Mouse (Mus musculus) intestine, postnatal 0 days (tissue): ENCODE data around the gene Fuca1. TPM values are rescaled to one million over a fixed set of nuclear protein-coding genes. Genes with fewer than 3 reads are reported as not detected.

ENCODE experiments used
- ATAC-seq: fragments of 200-750 bp; cut with Nextera tagmentation; 2 replicates; pipeline ENCODE4 v1.8.0; 2017; ENCODE audit warnings: mild to moderate bottlenecking, moderate TSS enrichment, moderate library complexity
- H3K27ac ChIP-seq: fragments of 300-500 bp; sonication (generic); 2 replicates; pipeline ENCODE4 v1.5.1; 2014; ENCODE audit warnings: mild to moderate bottlenecking, low read depth, low read length, moderate library complexity
- H3K27me3 ChIP-seq: fragments of 300-500 bp; sonication (generic); replicated peaks from 2 replicates; pipeline ENCODE4 v1.6.1; 2014; ENCODE audit warnings: low read length, mixed read lengths; ENCODE audit not compliant: control insufficient read depth, insufficient read depth
- H3K36me3 ChIP-seq: fragments of 300-500 bp; sonication (generic); 2 replicates; pipeline ENCODE4 v1.6.1; 2014; ENCODE audit warnings: mild to moderate bottlenecking, moderate library complexity; ENCODE audit not compliant: control insufficient read depth, insufficient read depth
- H3K4me1 ChIP-seq: fragments of 300-500 bp; sonication (generic); replicated peaks from 2 replicates; pipeline ENCODE4 v1.6.1; 2014; ENCODE audit warnings: antibody characterized with exemption, low read length, mixed read lengths; ENCODE audit not compliant: control insufficient read depth, insufficient read depth
- H3K4me2 ChIP-seq: fragments of 300-500 bp; sonication (generic); replicated peaks from 2 replicates; pipeline ENCODE4 v1.6.1; 2014; ENCODE audit warnings: low read depth, mild to moderate bottlenecking, moderate library complexity
- H3K4me3 ChIP-seq: fragments of 300-500 bp; sonication (generic); 2 replicates; pipeline ENCODE4 v1.5.1; 2014; ENCODE audit warnings: low read depth, low read length
- H3K9ac ChIP-seq: fragments of 300-500 bp; sonication (generic); 2 replicates; pipeline ENCODE4 v1.6.1; 2014; ENCODE audit warnings: mild to moderate bottlenecking, low read depth, low read length
- H3K9me3 ChIP-seq: fragments of 300-500 bp; sonication (generic); 2 replicates; pipeline ENCODE4 v1.6.1; 2016; ENCODE audit warnings: mixed run types; ENCODE audit not compliant: control insufficient read depth
- CTCF ChIP-seq: sonication (generic); IDR thresholded peaks from 2 replicates; pipeline ENCODE4 v1.5.1; 2016; ENCODE audit warnings: low read depth, mild to moderate bottlenecking, control low read depth, antibody characterized with exemption, moderate library complexity
- WGBS: fragments of 180-500 bp; shearing (Covaris S2); extraction: QIAGEN DNeasy Blood & Tissue Kit; methylation state at CpG from one replicate; pipeline ENCODE4 v1.1.7; 2014; 5-methylcytosine and 5-hydroxymethylcytosine counted together
- polyA plus RNA-seq: library from polyadenylated mRNA; unstranded; fragments of >200 nt; fragmentation: Nextera tagmentation; extraction: Ambion mirVana; gene quantifications from 2 replicates; pipeline ENCODE4 v1.2.1, GENCODE M21; 2015

Fuca1 gene
- polyA plus RNA-seq, 1 experiment from 2014 or later, result 717 TPM

DNA sequence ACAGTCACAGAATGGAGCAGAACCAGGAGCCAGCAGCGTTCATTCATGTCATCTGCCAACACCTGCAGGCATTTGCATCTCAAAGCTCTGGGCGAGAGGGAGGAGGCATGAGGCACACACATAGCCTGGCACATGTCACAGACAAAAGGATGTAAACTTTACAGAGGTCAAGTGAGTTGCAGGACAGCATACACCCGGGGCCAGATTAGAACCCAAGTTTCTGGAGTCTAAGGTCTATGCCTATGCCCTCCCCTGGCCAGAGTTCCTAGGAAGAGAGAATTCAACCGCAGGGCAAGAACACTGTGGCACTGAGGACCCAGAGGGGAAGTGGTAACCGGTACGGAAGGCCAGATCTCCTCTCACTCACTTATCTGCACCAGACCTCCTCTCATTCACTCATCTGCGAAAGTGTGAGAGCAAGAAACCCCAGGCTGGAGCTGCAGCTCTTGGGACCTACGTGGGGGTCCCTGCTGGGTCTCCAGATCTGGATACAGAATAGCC, 25.4 kb upstream of the Fuca1 start, which contains the start of gene Cnr2:
Gene Cnr2 (plus strand): TSS at position 324 of the 501 bp plus-strand sequence.
- ATAC-seq, result no peak
- WGBS, result 62% methylated on average over 8 of the region's 8 CpGs
- no peak for TF ChIP-seq CTCF
- no peak within 1 kb of the TSS for H3K9ac ChIP-seq
- no peak within 1 kb of the TSS for H3K27ac ChIP-seq
- no peaks in the 10 kb centered on the region for H3K9me3 ChIP-seq
- no peaks in the 10 kb centered on the region for H3K36me3 ChIP-seq
- H3K4me1 ChIP-seq, result no peaks in the 10 kb centered on the region
- no peak within 1 kb of the TSS for H3K4me3 ChIP-seq
- H3K27me3 ChIP-seq, result no peaks in the 10 kb centered on the region
- no peak within 1 kb of the TSS for H3K4me2 ChIP-seq

DNA sequence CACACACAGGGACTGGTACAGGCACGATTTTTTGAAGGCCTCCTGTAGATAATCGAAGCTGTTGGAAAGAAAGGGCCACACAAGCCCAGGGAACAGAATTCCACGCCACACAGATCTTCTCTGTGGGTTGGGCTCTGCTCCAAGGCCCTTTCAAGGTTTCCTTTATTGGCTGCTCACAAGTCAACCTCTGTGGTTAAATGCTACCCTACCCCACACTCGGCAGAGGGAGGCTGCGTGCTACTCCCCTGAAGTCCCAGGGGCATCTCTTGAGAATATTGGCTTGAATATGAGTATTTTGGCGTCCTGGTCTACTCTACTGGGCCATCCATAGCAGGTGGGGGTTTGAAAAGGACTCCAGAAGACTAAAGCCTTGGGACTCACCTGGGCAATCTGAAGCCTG, 24.4 kb upstream of the Fuca1 start:
- Histone ChIP-seq H3K4me3 (no peak overlapping the region), H3K9me3 (no peaks in the 10 kb centered on the region), H3K4me1 (no peaks in the 10 kb centered on the region), H3K27ac (no peak overlapping the region), H3K4me2 (no peak overlapping the region), H3K27me3 (no peaks in the 10 kb centered on the region), H3K36me3 (no peaks in the 10 kb centered on the region), H3K9ac (no peak overlapping the region)
- 74% methylated on average over 6 of the region's 6 CpGs for WGBS
- no peak for ATAC-seq
- TF ChIP-seq CTCF, result no peak

- Histone ChIP-seq H3K27me3 (no peaks in the 10 kb centered on the region), H3K9me3 (no peaks in the 10 kb centered on the region), H3K4me2 (0 out of 2 replicates have a peak overlapping the region, but pooled peaks have one; percentile 13), H3K27ac (peak overlapping the region; percentile 73), H3K4me1 (no peaks in the 10 kb centered on the region), H3K36me3 (no peaks in the 10 kb centered on the region), H3K9ac (no peak overlapping the region), H3K4me3 (no peak overlapping the region)
- TF ChIP-seq CTCF, result no peak
- ATAC-seq, result peak; percentile 91
- WGBS, result 34% methylated on average over 9 of the region's 9 CpGs
Observed at GRCm38 (mm10) chr4:135898380-135899049, 22.0 kb upstream of the Fuca1 start.

DNA sequence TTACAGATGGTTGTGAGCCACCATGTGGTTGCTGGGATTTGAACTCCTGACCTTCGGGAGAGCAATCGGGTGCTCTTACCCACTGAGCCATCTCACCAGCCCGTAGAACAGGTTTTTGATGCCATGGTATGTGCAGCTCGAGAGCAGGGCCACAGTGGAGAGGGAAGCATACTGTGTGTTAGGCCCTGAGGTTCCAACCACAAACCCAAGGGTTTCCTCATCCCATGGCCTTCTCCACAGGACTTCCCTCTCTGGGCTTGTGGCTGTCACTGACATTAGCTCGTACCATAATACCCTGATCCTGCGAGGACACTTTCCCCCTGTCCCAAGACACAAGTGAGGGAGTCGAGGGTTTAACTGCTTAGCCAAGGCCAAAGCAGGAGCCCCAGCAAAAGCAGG, 21.5 kb upstream of the Fuca1 start:
- Histone ChIP-seq H3K9me3 (no peaks in the 10 kb centered on the region), H3K27me3 (no peaks in the 10 kb centered on the region), H3K9ac (no peak overlapping the region), H3K36me3 (no peaks in the 10 kb centered on the region), H3K4me2 (no peak overlapping the region), H3K4me1 (no peaks in the 10 kb centered on the region), H3K27ac (no peak overlapping the region), H3K4me3 (no peak overlapping the region)
- no peak for TF ChIP-seq CTCF
- ATAC-seq, result no peak
- WGBS, result 81% methylated on average over 7 of the region's 7 CpGs

GRCm38 (mm10) chr4:135900008-135900407, 20.5 kb upstream of the Fuca1 start:
- Histone ChIP-seq H3K9me3 (no peaks in the 10 kb centered on the region), H3K36me3 (no peaks in the 10 kb centered on the region), H3K4me2 (no peak overlapping the region), H3K27ac (no peak overlapping the region), H3K27me3 (no peaks in the 10 kb centered on the region), H3K4me1 (no peaks in the 10 kb centered on the region), H3K4me3 (no peak overlapping the region), H3K9ac (no peak overlapping the region)
- ATAC-seq, result no peak
- no peak for TF ChIP-seq CTCF
- 81% methylated on average over 5 of the region's 5 CpGs for WGBS

DNA sequence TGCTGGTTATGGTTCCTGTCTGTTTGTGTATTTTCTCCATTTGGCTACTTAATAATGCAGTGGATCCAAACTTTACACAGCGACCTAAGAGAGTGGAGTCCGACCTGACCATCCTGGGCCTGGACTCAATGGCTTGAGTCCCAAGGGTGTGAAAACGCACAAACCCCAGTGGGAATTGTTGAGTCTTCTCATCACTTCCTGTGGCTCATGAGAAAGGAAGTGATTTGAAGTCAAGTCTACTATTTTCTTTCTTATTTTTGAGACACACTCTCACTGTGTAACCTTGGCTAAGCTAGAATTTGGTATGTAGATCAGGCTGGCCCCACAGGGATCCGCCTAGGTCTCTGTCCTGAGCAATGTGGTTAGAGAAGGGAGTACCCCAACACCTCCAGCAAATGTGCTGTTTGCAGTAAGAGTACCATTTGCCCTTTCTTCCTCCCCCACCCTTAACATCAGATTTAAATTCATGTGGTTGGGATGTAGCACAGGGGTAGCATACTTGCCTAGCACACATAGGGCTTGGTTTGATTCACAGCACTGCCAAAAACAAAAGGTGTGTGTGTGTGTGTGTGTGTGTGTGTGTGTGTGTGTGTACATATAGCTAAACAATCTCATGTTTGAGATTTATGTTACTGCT, 17.8 kb upstream of the Fuca1 start:
- no peak for TF ChIP-seq CTCF
- Histone ChIP-seq H3K4me2 (no peak overlapping the region), H3K4me1 (no peaks in the 10 kb centered on the region), H3K9me3 (no peaks in the 10 kb centered on the region), H3K27me3 (no peaks in the 10 kb centered on the region), H3K4me3 (no peak overlapping the region), H3K27ac (no peak overlapping the region), H3K36me3 (no peaks in the 10 kb centered on the region), H3K9ac (no peak overlapping the region)
- no peak for ATAC-seq
- 93% methylated on average over 4 of the region's 4 CpGs for WGBS
